Mouse (Mus musculus): ENCODE data around the gene Mpz.

- TF ChIP-seq ZNF384 (IDR thresholded peaks at IDR 0.05; ENCODE audit: low read depth, low read length) (no peak), CHD2 (IDR thresholded peaks at IDR 0.05; ENCODE audit: low read depth, low read length) (no peak)
Measured at GRCm38 (mm10) chr1:171113873-171114299, 36.6 kb upstream of the Mpz start, which contains the start of gene Cfap126.
